Mouse (Mus musculus) E14TG2a.4 (cell line): ENCODE data around the gene Mettl8.

Experiments
- CTCF ChIP-seq: conservative IDR thresholded peaks from 2 replicates; pipeline ENCODE4 v1.5.1; 2014; ENCODE audit warnings: low read length
- NANOG ChIP-seq: IDR thresholded peaks from 2 replicates; pipeline ENCODE4 v1.6.1; 2014; ENCODE audit warnings: borderline replicate concordance, low read length, mixed read lengths
- POU5F1 ChIP-seq: IDR thresholded peaks from 2 replicates; pipeline ENCODE4 v1.6.1; 2014; ENCODE audit warnings: low read length, borderline replicate concordance

- TF ChIP-seq POU5F1 (no peak), CTCF (no peak), NANOG (no peak)
Measured at GRCm38 (mm10) chr2:71033987-71034386, 21.4 kb downstream of the Mettl8 start.
